Mouse (Mus musculus): ENCODE measurements at regions not wholly inside any gene's neighbourhood (a gene's known extent, or its start where the extent isn't known, plus 50 kb on each side); places are given as distances from the start of the nearest gene placed in this dataset.

- no peak for ATAC-seq (ENCODE audit: insufficient read depth, low FRiP score)
- H3K9ac ChIP-seq (ENCODE audit: low read length), result no peak overlapping the region
- H3K27me3 ChIP-seq (ENCODE audit: control insufficient read depth, insufficient read depth, low read length), result no peaks in the 10 kb centered on the region
- H3K4me2 ChIP-seq (ENCODE audit: low read depth, low read length), result no peak overlapping the region
- WGBS, result 53% methylated on average over 4 of the region's 4 CpGs
- H3K9me3 ChIP-seq (replicated peaks; ENCODE audit: control insufficient read depth, low read length), result no peaks in the 10 kb centered on the region
- no peak overlapping the region for H3K4me3 ChIP-seq (replicated peaks; ENCODE audit: low read length)
- H3K27ac ChIP-seq (ENCODE audit: low read length), result no peak overlapping the region
- no peaks in the 10 kb centered on the region for H3K36me3 ChIP-seq (ENCODE audit: control insufficient read depth, insufficient read depth, low read length)
- H3K4me1 ChIP-seq (ENCODE audit: control insufficient read depth, insufficient read depth, low read length), result no peaks in the 10 kb centered on the region
Measured at GRCm38 (mm10) chr17:9942171-9942570, 272.7 kb upstream of the Pabpc6 start.

GRCm38 (mm10) chr17:9939576-9939975 is 270.1 kb upstream of the Pabpc6 start:
- no peaks in the 10 kb centered on the region for H3K9me3 ChIP-seq (replicated peaks; ENCODE audit: control insufficient read depth, low read length)
- WGBS, result 42% methylated on average over 6 of the region's 6 CpGs
- H3K9ac ChIP-seq (ENCODE audit: low read length), result no peak overlapping the region
- H3K4me3 ChIP-seq (replicated peaks; ENCODE audit: low read length), result no peak overlapping the region
- no peak for ATAC-seq (ENCODE audit: insufficient read depth, low FRiP score)
- H3K4me2 ChIP-seq (ENCODE audit: low read depth, low read length), result no peak overlapping the region
- no peak overlapping the region for H3K27ac ChIP-seq (ENCODE audit: low read length)
- H3K36me3 ChIP-seq (ENCODE audit: control insufficient read depth, insufficient read depth, low read length), result no peaks in the 10 kb centered on the region
- no peaks in the 10 kb centered on the region for H3K4me1 ChIP-seq (ENCODE audit: control insufficient read depth, insufficient read depth, low read length)
- H3K27me3 ChIP-seq (ENCODE audit: control insufficient read depth, insufficient read depth, low read length), result no peaks in the 10 kb centered on the region

- Histone ChIP-seq H3K9me3 (replicated peaks; ENCODE audit: control insufficient read depth, low read length) (no peaks in the 10 kb centered on the region), H3K9ac (ENCODE audit: low read length) (no peak overlapping the region), H3K4me3 (replicated peaks; ENCODE audit: low read length) (no peak overlapping the region), H3K27me3 (ENCODE audit: control insufficient read depth, insufficient read depth, low read length) (no peaks in the 10 kb centered on the region), H3K36me3 (ENCODE audit: control insufficient read depth, insufficient read depth, low read length) (no peaks in the 10 kb centered on the region), H3K4me2 (ENCODE audit: low read depth, low read length) (no peak overlapping the region), H3K27ac (ENCODE audit: low read length) (no peak overlapping the region), H3K4me1 (ENCODE audit: control insufficient read depth, insufficient read depth, low read length) (no peaks in the 10 kb centered on the region)
- ATAC-seq (ENCODE audit: insufficient read depth, low FRiP score), result no peak
- WGBS, result 90% methylated on average over 10 of the region's 10 CpGs
Measured at GRCm38 (mm10) chr17:9938426-9938825, 268.9 kb upstream of the Pabpc6 start.

- Histone ChIP-seq H3K4me1 (ENCODE audit: control insufficient read depth, insufficient read depth, low read length) (no peaks in the 10 kb centered on the region), H3K36me3 (ENCODE audit: control insufficient read depth, insufficient read depth, low read length) (no peaks in the 10 kb centered on the region), H3K27me3 (ENCODE audit: control insufficient read depth, insufficient read depth, low read length) (no peaks in the 10 kb centered on the region), H3K4me2 (ENCODE audit: low read depth, low read length) (no peak overlapping the region), H3K4me3 (replicated peaks; ENCODE audit: low read length) (no peak overlapping the region), H3K9me3 (replicated peaks; ENCODE audit: control insufficient read depth, low read length) (no peaks in the 10 kb centered on the region), H3K9ac (ENCODE audit: low read length) (no peak overlapping the region), H3K27ac (ENCODE audit: low read length) (no peak overlapping the region)
- WGBS, result 82% methylated on average over 5 of the region's 5 CpGs
- ATAC-seq (ENCODE audit: insufficient read depth, low FRiP score), result no peak
Measured at GRCm38 (mm10) chr17:9937211-9937610, 267.7 kb upstream of the Pabpc6 start.

GRCm38 (mm10) chr17:9932186-9932585 is 262.7 kb upstream of the Pabpc6 start:
- no peak for ATAC-seq (ENCODE audit: insufficient read depth, low FRiP score)
- no peak overlapping the region for H3K9ac ChIP-seq (ENCODE audit: low read length)
- no peak overlapping the region for H3K4me2 ChIP-seq (ENCODE audit: low read depth, low read length)
- no peak overlapping the region for H3K4me3 ChIP-seq (replicated peaks; ENCODE audit: low read length)
- H3K4me1 ChIP-seq (ENCODE audit: control insufficient read depth, insufficient read depth, low read length), result no peaks in the 10 kb centered on the region
- H3K9me3 ChIP-seq (replicated peaks; ENCODE audit: control insufficient read depth, low read length), result no peaks in the 10 kb centered on the region
- H3K27ac ChIP-seq (ENCODE audit: low read length), result no peak overlapping the region
- WGBS, result 71% methylated on average over 8 of the region's 8 CpGs
- H3K36me3 ChIP-seq (ENCODE audit: control insufficient read depth, insufficient read depth, low read length), result no peaks in the 10 kb centered on the region
- H3K27me3 ChIP-seq (ENCODE audit: control insufficient read depth, insufficient read depth, low read length), result no peaks in the 10 kb centered on the region

GRCm38 (mm10) chr17:9931526-9931925 is 262.0 kb upstream of the Pabpc6 start:
- no peaks in the 10 kb centered on the region for H3K9me3 ChIP-seq (replicated peaks; ENCODE audit: control insufficient read depth, low read length)
- no peak for ATAC-seq (ENCODE audit: insufficient read depth, low FRiP score)
- no peak overlapping the region for H3K27ac ChIP-seq (ENCODE audit: low read length)
- H3K4me2 ChIP-seq (ENCODE audit: low read depth, low read length), result no peak overlapping the region
- H3K4me1 ChIP-seq (ENCODE audit: control insufficient read depth, insufficient read depth, low read length), result no peaks in the 10 kb centered on the region
- H3K27me3 ChIP-seq (ENCODE audit: control insufficient read depth, insufficient read depth, low read length), result no peaks in the 10 kb centered on the region
- no peaks in the 10 kb centered on the region for H3K36me3 ChIP-seq (ENCODE audit: control insufficient read depth, insufficient read depth, low read length)
- WGBS, result 74% methylated on average over 6 of the region's 6 CpGs
- H3K4me3 ChIP-seq (replicated peaks; ENCODE audit: low read length), result no peak overlapping the region
- no peak overlapping the region for H3K9ac ChIP-seq (ENCODE audit: low read length)

GRCm38 (mm10) chr17:9929448-9930088 is 260.1 kb upstream of the Pabpc6 start:
- Histone ChIP-seq H3K27me3 (ENCODE audit: control insufficient read depth, insufficient read depth, low read length) (no peaks in the 10 kb centered on the region), H3K27ac (ENCODE audit: low read length) (no peak overlapping the region), H3K4me3 (replicated peaks; ENCODE audit: low read length) (no peak overlapping the region), H3K9me3 (replicated peaks; ENCODE audit: control insufficient read depth, low read length) (no peaks in the 10 kb centered on the region), H3K4me2 (ENCODE audit: low read depth, low read length) (no peak overlapping the region), H3K36me3 (ENCODE audit: control insufficient read depth, insufficient read depth, low read length) (no peaks in the 10 kb centered on the region), H3K4me1 (ENCODE audit: control insufficient read depth, insufficient read depth, low read length) (no peaks in the 10 kb centered on the region), H3K9ac (ENCODE audit: low read length) (no peak overlapping the region)
- 77% methylated on average over 8 of the region's 8 CpGs for WGBS
- ATAC-seq (ENCODE audit: insufficient read depth, low FRiP score), result no peak

GRCm38 (mm10) chr17:9927724-9928123 is 258.2 kb upstream of the Pabpc6 start:
- no peaks in the 10 kb centered on the region for H3K4me1 ChIP-seq (ENCODE audit: control insufficient read depth, insufficient read depth, low read length)
- ATAC-seq (ENCODE audit: insufficient read depth, low FRiP score), result no peak
- H3K27me3 ChIP-seq (ENCODE audit: control insufficient read depth, insufficient read depth, low read length), result no peaks in the 10 kb centered on the region
- no peaks in the 10 kb centered on the region for H3K36me3 ChIP-seq (ENCODE audit: control insufficient read depth, insufficient read depth, low read length)
- H3K27ac ChIP-seq (ENCODE audit: low read length), result no peak overlapping the region
- H3K4me3 ChIP-seq (replicated peaks; ENCODE audit: low read length), result no peak overlapping the region
- H3K9ac ChIP-seq (ENCODE audit: low read length), result no peak overlapping the region
- no peak overlapping the region for H3K4me2 ChIP-seq (ENCODE audit: low read depth, low read length)
- H3K9me3 ChIP-seq (replicated peaks; ENCODE audit: control insufficient read depth, low read length), result no peaks in the 10 kb centered on the region
- WGBS, result 43% methylated on average over 8 of the region's 8 CpGs

GRCm38 (mm10) chr17:9926308-9926707 is 256.8 kb upstream of the Pabpc6 start:
- H3K4me3 ChIP-seq (replicated peaks; ENCODE audit: low read length), result no peak overlapping the region
- no peaks in the 10 kb centered on the region for H3K4me1 ChIP-seq (ENCODE audit: control insufficient read depth, insufficient read depth, low read length)
- no peak for ATAC-seq (ENCODE audit: insufficient read depth, low FRiP score)
- H3K4me2 ChIP-seq (ENCODE audit: low read depth, low read length), result no peak overlapping the region
- no peaks in the 10 kb centered on the region for H3K9me3 ChIP-seq (replicated peaks; ENCODE audit: control insufficient read depth, low read length)
- H3K36me3 ChIP-seq (ENCODE audit: control insufficient read depth, insufficient read depth, low read length), result no peaks in the 10 kb centered on the region
- no peak overlapping the region for H3K9ac ChIP-seq (ENCODE audit: low read length)
- WGBS, result 59% methylated on average over 4 of the region's 4 CpGs
- no peaks in the 10 kb centered on the region for H3K27me3 ChIP-seq (ENCODE audit: control insufficient read depth, insufficient read depth, low read length)
- H3K27ac ChIP-seq (ENCODE audit: low read length), result no peak overlapping the region

- Histone ChIP-seq H3K9ac (ENCODE audit: low read length) (no peak overlapping the region), H3K4me2 (ENCODE audit: low read depth, low read length) (no peak overlapping the region), H3K36me3 (ENCODE audit: control insufficient read depth, insufficient read depth, low read length) (no peaks in the 10 kb centered on the region), H3K27ac (ENCODE audit: low read length) (no peak overlapping the region), H3K4me3 (replicated peaks; ENCODE audit: low read length) (no peak overlapping the region), H3K4me1 (ENCODE audit: control insufficient read depth, insufficient read depth, low read length) (no peaks in the 10 kb centered on the region), H3K27me3 (ENCODE audit: control insufficient read depth, insufficient read depth, low read length) (no peaks in the 10 kb centered on the region), H3K9me3 (replicated peaks; ENCODE audit: control insufficient read depth, low read length) (no peaks in the 10 kb centered on the region)
- WGBS, result 81% methylated on average over 2 of the region's 2 CpGs
- no peak for ATAC-seq (ENCODE audit: insufficient read depth, low FRiP score)
Measured at GRCm38 (mm10) chr17:9921326-9921725, 251.8 kb upstream of the Pabpc6 start.
